Mouse (Mus musculus) spleen, adult 2 months (tissue): ENCODE data around the gene Crybb3. TPM values are rescaled to one million over a fixed set of nuclear protein-coding genes. Genes with fewer than 3 reads are reported as not detected.

ENCODE experiments used
- DNase-seq, 2 experiments: peaks; one replicate each; pipeline versions ENCODE4 v3.0.0 to v3.0.0-alpha.2; 2012 to 2021; ENCODE audit warnings: low spot score in 2 of 2, low read depth in 1 of 2
- H3K27ac ChIP-seq: fragments of 200-500 bp; 2 replicates; pipeline ENCODE4 v1.5.1; 2012; ENCODE audit warnings: low read length, inconsistent platforms; ENCODE audit not compliant: insufficient read depth
- H3K27me3 ChIP-seq: fragments of 200-500 bp; 2 replicates; pipeline ENCODE4 v1.6.1; 2012; ENCODE audit warnings: mild to moderate bottlenecking, moderate library complexity, low read length, inconsistent platforms; ENCODE audit not compliant: control insufficient read depth, insufficient read depth
- H3K36me3 ChIP-seq: fragments of 200-500 bp; 2 replicates; pipeline ENCODE4 v1.6.1; 2012; ENCODE audit warnings: mild to moderate bottlenecking, low read length, inconsistent platforms; ENCODE audit not compliant: control insufficient read depth, insufficient read depth
- H3K4me1 ChIP-seq: fragments of 200-500 bp; 2 replicates; pipeline ENCODE4 v1.6.1; 2011; ENCODE audit warnings: inconsistent platforms; ENCODE audit not compliant: control insufficient read depth, insufficient read depth, insufficient read length
- H3K4me3 ChIP-seq: fragments of 200-500 bp; 2 replicates; pipeline ENCODE4 v1.5.1; 2011; ENCODE audit warnings: mild to moderate bottlenecking, inconsistent platforms; ENCODE audit not compliant: insufficient read depth, insufficient read length; ENCODE audit errors: extremely low read depth
- CTCF ChIP-seq: fragments of 200-500 bp; IDR thresholded peaks from 2 replicates; pipeline ENCODE4 v1.5.1; 2011; ENCODE audit warnings: mild to moderate bottlenecking, inconsistent platforms; ENCODE audit not compliant: insufficient read depth, insufficient read length, insufficient replicate concordance; ENCODE audit errors: extremely low read depth
- POLR2A ChIP-seq: fragments of 200-500 bp; IDR thresholded peaks from 2 replicates; pipeline ENCODE4 v1.6.1; 2011; ENCODE audit warnings: low read depth, low read length, inconsistent platforms
- WGBS: fragments of 180-500 bp; shearing (Covaris S2); methylation state at CpG from one replicate; pipeline ENCODE4 v1.1.7; 2018; 5-methylcytosine and 5-hydroxymethylcytosine counted together
- polyA plus RNA-seq: library from polyadenylated mRNA; depleted of rRNA; stranded (reverse); fragments of >200 nt; gene quantifications from 2 replicates; pipeline ENCODE4 v1.2.3, GENCODE M21; 2012

Gene Crybb3
- polyA plus RNA-seq, 1 experiment: 1.7 TPM

GRCm38 (mm10) chr5:113119861-113120465, 38.6 kb upstream of the Crybb3 start:
- no peak for TF ChIP-seq POLR2A
- no peak for TF ChIP-seq CTCF
- H3K4me1 ChIP-seq: peaks cover 8% of the 10 kb centered on the region; the same call in 1 of the 2 replicates
- H3K36me3 ChIP-seq: no peaks in the 10 kb centered on the region
- no peaks in the 10 kb centered on the region for H3K27me3 ChIP-seq
- H3K4me3 ChIP-seq: no peak overlapping the region
- H3K27ac ChIP-seq: no peak overlapping the region
- WGBS: 12% methylated on average over 13 of the region's 13 CpGs
- DNase-seq: no peak

- 21% methylated on average over 9 of the region's 9 CpGs for WGBS
- H3K4me1 ChIP-seq: peaks cover 14% of the 10 kb centered on the region; the same call in 1 of the 2 replicates
- H3K27me3 ChIP-seq: no peaks in the 10 kb centered on the region
- H3K4me3 ChIP-seq: no peak overlapping the region
- H3K27ac ChIP-seq: no peak overlapping the region
- DNase-seq: no peak
- no peaks in the 10 kb centered on the region for H3K36me3 ChIP-seq
- TF ChIP-seq POLR2A (no peak), CTCF (no peak)
Measured at GRCm38 (mm10) chr5:113119291-113119690, 37.9 kb upstream of the Crybb3 start.

GRCm38 (mm10) chr5:113118695-113119094, 37.3 kb upstream of the Crybb3 start:
- H3K36me3 ChIP-seq: no peaks in the 10 kb centered on the region
- no peak overlapping the region for H3K27ac ChIP-seq
- H3K27me3 ChIP-seq: no peaks in the 10 kb centered on the region
- TF ChIP-seq CTCF: no peak
- TF ChIP-seq POLR2A: no peak
- no peak for DNase-seq
- WGBS: 56% methylated on average over 6 of the region's 6 CpGs
- peaks cover 16% of the 10 kb centered on the region; the same call in 1 of the 2 replicates for H3K4me1 ChIP-seq
- no peak overlapping the region for H3K4me3 ChIP-seq

DNA sequence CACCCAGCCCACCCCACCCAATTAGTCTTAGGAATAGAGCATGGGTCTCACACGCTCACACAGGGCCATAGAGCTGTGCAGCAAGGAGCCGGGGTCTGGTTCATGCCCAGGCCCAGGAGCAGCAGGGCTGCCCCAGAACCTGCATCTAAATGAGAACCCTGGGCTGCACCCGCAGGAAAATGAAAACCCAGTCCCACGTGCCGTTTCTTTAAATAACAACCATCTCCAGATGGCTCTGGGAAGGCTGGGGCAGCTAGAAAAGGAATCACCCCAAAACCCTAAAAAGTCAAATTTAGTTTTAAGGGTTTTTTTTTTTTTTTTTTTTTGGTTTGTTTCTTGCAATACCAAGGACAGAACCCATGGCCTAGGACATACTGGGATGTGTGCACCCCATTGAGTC, 36.0 kb upstream of the Crybb3 start:
- Histone ChIP-seq H3K4me3 (no peak overlapping the region), H3K36me3 (no peaks in the 10 kb centered on the region), H3K27ac (no peak overlapping the region), H3K4me1 (peaks cover 16% of the 10 kb centered on the region; the same call in 1 of the 2 replicates), H3K27me3 (no peaks in the 10 kb centered on the region)
- 79% methylated on average over 5 of the region's 5 CpGs for WGBS
- no peak for DNase-seq
- TF ChIP-seq POLR2A: no peak
- TF ChIP-seq CTCF: no peak

- no peak for DNase-seq
- peaks cover 20% of the 10 kb centered on the region; the same call in 1 of the 2 replicates for H3K4me1 ChIP-seq
- no peak overlapping the region for H3K4me3 ChIP-seq
- no peak overlapping the region for H3K27ac ChIP-seq
- H3K36me3 ChIP-seq: no peaks in the 10 kb centered on the region
- 92% methylated on average over 10 of the region's 10 CpGs for WGBS
- TF ChIP-seq CTCF (no peak), POLR2A (no peak)
- no peaks in the 10 kb centered on the region for H3K27me3 ChIP-seq
Measured at GRCm38 (mm10) chr5:113115896-113116295, 34.5 kb upstream of the Crybb3 start.

DNA sequence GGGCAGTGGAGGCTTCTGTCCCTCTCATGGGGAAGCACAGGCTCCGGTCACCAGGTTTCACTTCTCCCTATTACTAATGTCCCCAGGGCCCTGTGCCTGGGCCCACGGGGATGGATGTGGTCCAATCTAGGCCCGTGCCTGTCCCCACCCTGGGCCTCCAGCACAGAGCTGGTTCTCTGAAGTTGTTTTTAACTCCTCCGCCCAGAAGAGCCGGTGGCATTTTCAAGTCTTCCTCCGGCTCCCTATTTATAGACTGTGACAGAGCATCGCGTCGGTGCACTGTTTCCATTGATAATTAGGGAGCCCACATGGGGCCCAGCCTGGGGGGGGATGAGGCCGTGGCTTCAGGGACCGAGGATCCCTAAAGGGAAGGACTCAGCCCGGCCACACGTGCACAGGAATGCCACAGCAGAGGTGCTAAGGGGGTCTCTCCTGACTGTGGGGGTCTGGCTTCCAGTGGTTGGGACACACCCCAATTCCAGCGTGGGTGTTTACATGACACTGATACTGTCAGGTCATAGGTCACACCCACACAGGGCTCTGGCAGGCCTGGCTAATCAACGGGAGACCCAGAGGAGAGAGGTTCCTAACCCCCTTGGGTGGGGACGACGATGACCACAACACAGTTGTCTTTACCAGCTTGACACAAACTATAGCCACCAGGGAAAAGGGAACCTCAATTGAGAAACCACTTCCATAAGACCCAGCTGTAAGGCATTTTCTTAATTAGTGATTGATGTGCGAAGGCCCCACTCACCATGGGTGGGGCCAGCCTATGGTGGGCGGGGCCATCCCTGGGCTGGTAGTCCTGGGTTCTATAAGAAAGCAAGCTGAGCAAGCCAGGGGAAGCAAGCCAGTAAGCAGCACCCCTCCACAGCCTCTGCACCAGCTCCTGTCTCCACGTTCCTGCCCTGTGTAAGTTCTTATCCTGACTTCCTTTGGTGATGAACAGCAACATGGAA, 33.2 kb upstream of the Crybb3 start:
- no peak for DNase-seq
- no peak for TF ChIP-seq POLR2A
- H3K4me1 ChIP-seq: peaks cover 18% of the 10 kb centered on the region; the same call in 1 of the 2 replicates
- 16% methylated on average over 20 of the region's 20 CpGs for WGBS
- no peaks in the 10 kb centered on the region for H3K27me3 ChIP-seq
- peak overlapping the region; percentile 26; the same call in 1 of the 2 replicates for H3K27ac ChIP-seq
- no peaks in the 10 kb centered on the region for H3K36me3 ChIP-seq
- H3K4me3 ChIP-seq: no peak overlapping the region
